Mouse (Mus musculus): ENCODE data around the gene Cdc34. TPM values are rescaled to one million over a fixed set of nuclear protein-coding genes. Genes with fewer than 3 reads are reported as not detected.

Gene Cdc34
- polyA plus RNA-seq, 1 experiment from 2014 or later = 64.3 TPM

- under 1% methylated on average over 47 of the region's 47 CpGs for WGBS
- Histone ChIP-seq H3K9ac (replicated peaks; ENCODE audit: low read depth) (peak overlapping the region; percentile 45), H3K4me1 (ENCODE audit: insufficient read depth, low read depth, low read length) (peaks cover 10% of the 10 kb centered on the region; the same call in 1 of the 2 replicates), H3K27me3 (replicated peaks; ENCODE audit: insufficient read depth, low read length) (no peaks in the 10 kb centered on the region), H3K36me3 (ENCODE audit: insufficient read depth, low read length) (no peaks in the 10 kb centered on the region), H3K9me3 (ENCODE audit: low read length) (no peaks in the 10 kb centered on the region), H3K4me3 (ENCODE audit: low read depth, low read length) (peak overlapping the region; percentile 88), H3K27ac (ENCODE audit: low read length) (peak overlapping the region; percentile 88), H3K4me2 (replicated peaks; ENCODE audit: low read depth, low read length) (peak overlapping the region; percentile 69)
- peak; percentile 47 for ATAC-seq
- no peak for TF ChIP-seq EP300 (IDR thresholded peaks at IDR 0.05)
- TF ChIP-seq CTCF (IDR thresholded peaks at IDR 0.05) = no peak
- DNase-seq (ENCODE audit: low spot score) = peak; percentile 65
Measured at GRCm38 (mm10) chr10:79669576-79670057, 12.4 kb upstream of the Cdc34 start.

- no peak for DNase-seq (ENCODE audit: low spot score)
- TF ChIP-seq CTCF (IDR thresholded peaks at IDR 0.05) = no peak
- TF ChIP-seq EP300 (IDR thresholded peaks at IDR 0.05) = no peak
- ATAC-seq = no peak
- WGBS = 29% methylated on average over 15 of the region's 15 CpGs
- Histone ChIP-seq H3K9me3 (ENCODE audit: low read length) (no peaks in the 10 kb centered on the region), H3K27me3 (replicated peaks; ENCODE audit: insufficient read depth, low read length) (no peaks in the 10 kb centered on the region), H3K4me1 (ENCODE audit: insufficient read depth, low read depth, low read length) (peaks cover 10% of the 10 kb centered on the region; the same call in 1 of the 2 replicates), H3K4me3 (ENCODE audit: low read depth, low read length) (peak overlapping the region; percentile 88), H3K27ac (ENCODE audit: low read length) (peak overlapping the region; percentile 88; the same call in 1 of the 2 replicates), H3K36me3 (ENCODE audit: insufficient read depth, low read length) (no peaks in the 10 kb centered on the region), H3K9ac (replicated peaks; ENCODE audit: low read depth) (peak overlapping the region; percentile 45; the same call in 1 of the 2 replicates), H3K4me2 (replicated peaks; ENCODE audit: low read depth, low read length) (peak overlapping the region; percentile 69)
Measured at GRCm38 (mm10) chr10:79670071-79670888, 11.7 kb upstream of the Cdc34 start.

DNA sequence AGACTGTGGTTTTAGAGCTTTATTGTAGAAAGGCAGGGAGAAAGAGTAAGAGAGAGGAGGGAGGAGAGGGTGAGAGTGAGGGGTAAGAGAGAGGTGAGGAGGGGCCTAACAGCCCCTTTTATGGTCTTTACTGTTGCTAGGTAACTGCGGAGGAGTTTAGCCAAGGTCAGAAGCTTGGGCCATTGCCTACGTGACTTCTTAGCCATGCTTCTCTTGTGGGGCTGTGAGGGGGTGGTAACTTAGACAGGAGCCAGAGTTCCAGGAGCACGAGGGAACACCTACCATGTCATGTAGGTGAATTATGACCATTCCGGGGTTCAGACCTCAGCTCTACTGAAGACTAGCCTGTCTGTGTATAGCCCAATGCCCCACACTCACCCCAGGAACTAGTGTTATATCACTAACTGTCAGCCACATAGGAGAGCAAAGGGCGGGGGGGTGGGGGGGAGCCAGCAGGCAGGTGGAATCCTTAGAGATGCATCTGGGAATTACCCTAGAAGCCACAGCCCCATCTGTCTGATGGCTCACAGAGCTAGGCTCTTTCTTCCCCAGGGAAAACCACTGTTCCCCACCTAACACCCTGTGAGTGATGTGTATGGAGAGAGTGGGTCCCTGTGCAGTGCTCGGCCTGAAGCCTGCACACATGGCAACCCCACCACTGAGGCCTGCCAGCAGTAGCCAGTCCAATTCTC, 10.5 kb upstream of the Cdc34 start:
- Histone ChIP-seq H3K4me2 (replicated peaks; ENCODE audit: low read depth, low read length) (no peak overlapping the region), H3K9ac (replicated peaks; ENCODE audit: low read depth) (no peak overlapping the region), H3K27me3 (replicated peaks; ENCODE audit: insufficient read depth, low read length) (no peaks in the 10 kb centered on the region), H3K36me3 (ENCODE audit: insufficient read depth, low read length) (no peaks in the 10 kb centered on the region), H3K27ac (ENCODE audit: low read length) (no peak overlapping the region), H3K9me3 (ENCODE audit: low read length) (no peaks in the 10 kb centered on the region), H3K4me3 (ENCODE audit: low read depth, low read length) (no peak overlapping the region), H3K4me1 (ENCODE audit: insufficient read depth, low read depth, low read length) (peaks cover 10% of the 10 kb centered on the region; the same call in 1 of the 2 replicates)
- ATAC-seq (no peak), DNase-seq (ENCODE audit: low spot score) (no peak)
- WGBS = 59% methylated on average over 6 of the region's 6 CpGs
- TF ChIP-seq CTCF (IDR thresholded peaks at IDR 0.05) (no peak), EP300 (IDR thresholded peaks at IDR 0.05) (no peak)

DNA sequence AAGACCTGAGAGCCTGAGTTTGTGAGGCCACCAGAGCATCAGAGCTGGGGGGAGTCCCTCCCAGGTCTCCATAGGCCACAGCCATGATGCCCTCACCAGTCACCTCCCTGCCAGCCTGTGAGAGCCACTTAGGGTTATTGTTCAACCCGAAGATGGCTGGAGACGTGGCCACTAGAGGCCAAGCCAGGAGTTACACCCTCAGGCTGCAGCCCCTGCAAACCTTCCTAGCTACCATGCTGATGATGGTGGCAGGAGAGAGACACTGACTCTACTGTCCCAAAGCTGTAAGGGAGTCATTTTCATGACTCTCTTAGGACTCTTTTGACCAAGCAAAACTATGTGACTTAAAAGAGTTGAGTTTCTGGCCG, 9.9 kb upstream of the Cdc34 start:
- DNase-seq (ENCODE audit: low spot score) (no peak), ATAC-seq (no peak)
- H3K36me3 ChIP-seq (ENCODE audit: insufficient read depth, low read length) = no peaks in the 10 kb centered on the region
- peaks cover 10% of the 10 kb centered on the region; the same call in 1 of the 2 replicates for H3K4me1 ChIP-seq (ENCODE audit: insufficient read depth, low read depth, low read length)
- TF ChIP-seq EP300 (IDR thresholded peaks at IDR 0.05) (no peak), CTCF (IDR thresholded peaks at IDR 0.05) (peak; percentile 30; the same call in 1 of the 2 replicates)
- H3K4me3 ChIP-seq (ENCODE audit: low read depth, low read length) = no peak overlapping the region
- WGBS = 53% methylated on average over 3 of the region's 3 CpGs
- H3K27me3 ChIP-seq (replicated peaks; ENCODE audit: insufficient read depth, low read length) = no peaks in the 10 kb centered on the region
- H3K27ac ChIP-seq (ENCODE audit: low read length) = no peak overlapping the region
- H3K9me3 ChIP-seq (ENCODE audit: low read length) = no peaks in the 10 kb centered on the region
- H3K9ac ChIP-seq (replicated peaks; ENCODE audit: low read depth) = no peak overlapping the region
- H3K4me2 ChIP-seq (replicated peaks; ENCODE audit: low read depth, low read length) = no peak overlapping the region

DNA sequence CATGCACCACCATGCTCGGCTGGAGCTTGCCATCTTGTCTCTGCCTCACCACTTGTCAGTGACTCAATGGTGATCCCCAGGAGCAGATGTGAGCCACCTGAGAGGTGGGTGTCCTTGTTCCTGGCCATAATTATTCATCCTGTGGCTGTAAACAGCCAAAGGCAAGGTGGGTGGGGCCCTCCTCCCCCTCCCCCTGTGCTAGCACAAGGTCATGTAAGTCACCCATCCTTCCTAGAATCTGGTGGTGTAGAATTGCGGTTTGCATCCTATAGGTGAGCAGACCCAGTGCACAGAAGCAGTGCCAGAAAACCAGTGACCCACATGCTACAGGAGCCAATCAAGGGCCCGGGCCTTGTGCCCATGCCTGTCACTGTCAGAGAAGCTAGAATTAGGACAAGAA, 8.9 kb upstream of the Cdc34 start:
- TF ChIP-seq CTCF (IDR thresholded peaks at IDR 0.05) (no peak), EP300 (IDR thresholded peaks at IDR 0.05) (no peak)
- DNase-seq (ENCODE audit: low spot score) (no peak), ATAC-seq (no peak)
- Histone ChIP-seq H3K27me3 (replicated peaks; ENCODE audit: insufficient read depth, low read length) (no peaks in the 10 kb centered on the region), H3K9ac (replicated peaks; ENCODE audit: low read depth) (no peak overlapping the region), H3K36me3 (ENCODE audit: insufficient read depth, low read length) (no peaks in the 10 kb centered on the region), H3K4me1 (ENCODE audit: insufficient read depth, low read depth, low read length) (peaks cover 10% of the 10 kb centered on the region; the same call in 1 of the 2 replicates), H3K9me3 (ENCODE audit: low read length) (no peaks in the 10 kb centered on the region), H3K27ac (ENCODE audit: low read length) (no peak overlapping the region), H3K4me3 (ENCODE audit: low read depth, low read length) (no peak overlapping the region), H3K4me2 (replicated peaks; ENCODE audit: low read depth, low read length) (no peak overlapping the region)
- WGBS = 80% methylated on average over 3 of the region's 3 CpGs

GRCm38 (mm10) chr10:79675346-79676035, 6.5 kb upstream of the Cdc34 start:
- Histone ChIP-seq H3K9ac (replicated peaks; ENCODE audit: low read depth) (no peak overlapping the region), H3K27ac (ENCODE audit: low read length) (no peak overlapping the region), H3K4me3 (ENCODE audit: low read depth, low read length) (no peak overlapping the region), H3K36me3 (ENCODE audit: insufficient read depth, low read length) (no peaks in the 10 kb centered on the region), H3K27me3 (replicated peaks; ENCODE audit: insufficient read depth, low read length) (no peaks in the 10 kb centered on the region), H3K4me2 (replicated peaks; ENCODE audit: low read depth, low read length) (no peak overlapping the region), H3K4me1 (ENCODE audit: insufficient read depth, low read depth, low read length) (peaks cover 2% of the 10 kb centered on the region; the same call in 1 of the 2 replicates), H3K9me3 (ENCODE audit: low read length) (no peaks in the 10 kb centered on the region)
- DNase-seq (ENCODE audit: low spot score) (no peak), ATAC-seq (peak; percentile 16; the same call in 1 of the 2 replicates)
- TF ChIP-seq CTCF (IDR thresholded peaks at IDR 0.05) (peak; percentile 9; the same call in 1 of the 2 replicates), EP300 (IDR thresholded peaks at IDR 0.05) (no peak)
- WGBS = 54% methylated on average over 39 of the region's 44 CpGs
